Mouse (Mus musculus) bone marrow macrophage, adult 2 months (primary cell): ENCODE measurements around the gene Esd.

Source experiments
- CTCF ChIP-seq: IDR thresholded peaks from 2 replicates; pipeline ENCODE4 v1.5.1; 2012; ENCODE audit warnings: low read depth, mild to moderate bottlenecking, low read length, moderate library complexity
- POLR2A ChIP-seq: IDR thresholded peaks from 2 replicates; pipeline ENCODE4 v1.6.1; 2012; ENCODE audit warnings: mild to moderate bottlenecking, low read depth, low read length, borderline replicate concordance

DNA sequence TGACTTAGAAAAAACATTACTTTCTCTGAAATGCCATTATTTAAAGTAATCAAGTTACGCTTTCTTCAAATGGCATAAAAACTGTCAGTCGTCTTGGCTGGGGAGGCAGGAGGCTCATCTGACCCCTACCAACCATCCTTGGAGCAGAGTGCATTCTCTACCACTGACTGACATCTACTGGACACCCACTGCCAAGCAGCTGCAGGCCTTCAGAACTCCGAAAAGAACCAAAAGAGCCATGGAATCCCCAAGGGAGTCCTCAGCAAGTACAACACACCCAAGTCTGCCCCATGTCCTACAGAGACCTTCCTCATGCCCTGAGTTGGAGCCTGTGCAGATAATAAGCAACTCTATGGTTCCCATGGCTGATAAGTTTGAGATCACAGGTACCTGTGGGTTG lies 8.6 kb upstream of the Esd start:
- TF ChIP-seq POLR2A: no peak
- TF ChIP-seq CTCF: no peak
